Mouse (Mus musculus) fat pad, adult 2 months (tissue): ENCODE data around the gene Fabp2.

Source experiments
- DNase-seq: peaks from one replicate; pipeline ENCODE4 v3.0.0-alpha.2; 2011; ENCODE audit warnings: low read depth, low spot score; ENCODE audit errors: extremely low read depth

The Fabp2 gene

GRCm38 (mm10) chr3:122894772-122895171, at the start of gene Fabp2:
Gene Fabp2 (plus strand): TSS chr3:122895072.
- no peak for DNase-seq

- no peak for DNase-seq
These were observed 46.4 kb upstream of the Fabp2 start for GRCm38 (mm10) chr3:122848410-122849034.

GRCm38 (mm10) chr3:122855149-122855548, 39.7 kb upstream of the Fabp2 start:
- no peak for DNase-seq

DNA sequence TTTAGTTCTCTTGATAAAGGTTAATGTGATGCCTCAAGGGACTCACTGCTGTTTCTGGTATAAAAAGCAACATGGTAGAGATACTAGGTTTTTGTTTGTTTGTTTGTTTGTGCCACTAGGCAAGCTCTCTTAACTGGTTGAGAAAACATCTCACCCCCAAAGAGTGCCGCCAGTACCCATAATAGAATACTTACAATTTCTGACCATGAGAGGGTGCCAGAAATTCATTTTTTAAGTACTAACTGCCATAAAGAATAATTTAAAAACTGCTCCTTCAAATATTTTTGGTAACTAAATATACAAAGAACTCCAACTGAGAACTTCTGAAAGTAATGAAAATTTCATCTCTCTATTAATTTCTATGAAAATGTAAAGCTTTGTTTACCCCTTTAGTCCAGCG, 35.0 kb upstream of the Fabp2 start:
- DNase-seq = no peak

- DNase-seq = no peak
These were observed 34.0 kb upstream of the Fabp2 start for GRCm38 (mm10) chr3:122860573-122861498.

- no peak for DNase-seq
These were observed 29.8 kb upstream of the Fabp2 start for GRCm38 (mm10) chr3:122865092-122865491.

- DNase-seq = no peak
These were observed 26.6 kb upstream of the Fabp2 start for GRCm38 (mm10) chr3:122868270-122868669.

DNA sequence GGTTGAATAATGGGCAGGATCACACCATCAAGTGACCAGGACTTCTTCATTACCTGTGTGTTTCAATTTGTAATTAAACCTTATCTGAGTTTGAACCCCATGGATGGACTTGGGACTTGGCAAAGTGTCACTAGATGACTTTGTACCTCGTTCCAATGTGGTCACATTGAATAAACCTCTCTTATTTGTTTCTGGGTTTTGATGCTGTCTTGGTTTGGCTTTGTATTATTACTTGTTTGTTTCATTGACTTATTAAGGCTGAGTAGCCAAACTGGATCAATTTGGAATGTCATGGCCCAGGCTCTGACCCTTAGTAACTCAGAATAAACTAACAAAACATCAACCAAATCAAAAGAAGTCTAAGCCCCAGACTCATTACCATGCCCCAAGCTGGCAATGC, 23.3 kb upstream of the Fabp2 start:
- no peak for DNase-seq

GRCm38 (mm10) chr3:122876870-122877269, 18.0 kb upstream of the Fabp2 start:
- no peak for DNase-seq

DNA sequence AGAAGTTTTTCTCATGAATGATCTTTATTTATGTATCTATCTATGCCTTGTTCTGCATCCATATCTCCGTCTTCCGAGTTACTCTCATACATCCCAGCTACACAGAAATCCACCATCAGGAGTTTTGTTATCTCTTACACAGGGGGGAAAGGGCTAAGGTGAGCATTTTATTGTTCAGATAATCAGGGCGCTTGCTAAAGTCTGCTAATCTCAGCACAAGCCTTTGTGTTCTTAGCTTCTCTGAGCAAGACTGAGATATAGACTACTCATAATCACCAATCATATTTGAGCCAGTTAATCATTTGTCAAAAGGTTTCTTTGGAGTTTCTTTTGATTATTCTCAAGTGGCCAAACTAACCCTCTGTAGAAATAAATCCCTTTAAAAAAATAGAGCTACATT, 17.3 kb upstream of the Fabp2 start:
- no peak for DNase-seq

GRCm38 (mm10) chr3:122878705-122879315, 16.1 kb upstream of the Fabp2 start:
- DNase-seq = no peak

DNA sequence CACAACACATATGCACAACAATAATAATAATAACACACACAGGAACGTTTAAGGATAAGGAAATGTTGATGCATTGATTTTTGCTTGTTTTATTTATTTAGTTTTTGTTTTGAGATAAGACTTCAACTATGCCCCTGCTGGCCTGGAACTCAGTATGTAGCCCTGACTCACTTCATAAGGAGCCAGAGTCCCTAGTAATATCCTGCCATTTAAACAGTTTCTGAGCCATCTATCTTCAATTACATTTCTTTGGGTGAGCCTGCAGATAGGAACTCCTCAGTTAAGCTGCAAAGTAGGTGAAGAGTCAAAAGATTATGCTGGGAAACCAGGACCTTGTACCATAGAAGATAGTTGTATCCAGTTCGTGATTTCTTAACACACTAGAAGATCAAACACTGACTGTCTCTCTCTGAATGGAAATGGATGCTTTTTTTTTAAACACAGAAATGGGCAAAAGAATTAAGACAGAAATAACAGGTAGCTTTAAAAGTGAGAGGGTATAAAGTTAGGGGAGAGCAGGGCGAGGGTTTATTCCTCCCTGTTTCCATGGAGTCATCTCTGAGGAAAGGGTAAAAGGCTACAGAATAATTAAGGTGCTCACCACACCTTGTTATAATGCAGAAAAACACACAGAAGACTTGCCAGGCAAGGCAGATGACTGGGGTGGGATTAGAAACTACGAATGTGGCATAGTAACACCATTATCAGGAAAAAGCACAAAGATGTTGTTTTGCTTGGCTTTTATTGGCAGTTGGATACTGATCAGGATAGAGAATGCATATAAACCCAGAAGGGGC, 7.2 kb upstream of the Fabp2 start:
- no peak for DNase-seq

DNA sequence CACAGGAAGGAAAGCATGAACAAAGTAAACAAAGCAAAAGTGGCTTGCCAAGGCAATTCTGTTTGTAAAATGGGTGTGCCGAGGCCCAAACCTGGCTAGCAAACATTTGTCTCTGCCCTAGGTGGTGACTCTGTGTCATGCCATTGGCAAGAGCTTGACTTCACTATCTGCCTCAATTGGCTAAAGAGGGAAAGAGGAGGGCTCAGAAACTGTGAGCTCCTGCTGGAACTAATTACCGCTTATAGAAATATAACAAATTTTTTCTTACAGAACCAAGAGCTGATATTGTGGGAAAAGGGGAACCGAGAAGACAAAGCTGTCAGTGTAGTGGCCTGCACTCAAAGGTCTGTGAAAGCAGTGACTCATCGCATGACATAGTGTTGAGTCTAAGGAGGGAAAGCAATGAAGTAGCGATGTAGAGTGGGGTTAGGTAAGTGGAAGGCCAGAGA, 6.5 kb upstream of the Fabp2 start:
- no peak for DNase-seq

DNA sequence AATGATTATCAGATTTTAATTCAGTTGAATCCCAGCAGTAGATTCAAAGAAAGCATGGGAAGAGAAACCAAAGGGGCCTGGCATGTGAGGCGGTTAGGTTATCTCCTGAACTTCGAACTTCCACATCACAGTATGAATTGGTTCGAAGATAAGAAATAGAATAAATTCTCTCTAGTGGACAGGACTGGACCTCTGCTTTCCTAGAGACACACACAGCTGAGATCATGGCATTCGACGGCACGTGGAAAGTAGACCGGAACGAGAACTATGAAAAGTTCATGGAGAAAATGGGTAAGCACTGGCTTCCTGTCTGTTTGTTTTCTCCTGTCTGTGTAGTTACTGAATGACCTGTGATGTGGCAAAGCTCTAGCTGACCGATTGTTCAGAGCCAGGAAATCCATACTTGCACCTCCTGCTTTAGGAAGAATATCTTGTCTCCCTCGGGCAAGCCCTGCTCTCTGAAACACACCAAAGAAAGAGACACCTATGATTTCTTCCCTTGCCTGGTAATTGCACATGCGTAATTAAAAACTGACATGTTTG, 388 bp downstream of the Fabp2 start:
- DNase-seq = no peak

DNA sequence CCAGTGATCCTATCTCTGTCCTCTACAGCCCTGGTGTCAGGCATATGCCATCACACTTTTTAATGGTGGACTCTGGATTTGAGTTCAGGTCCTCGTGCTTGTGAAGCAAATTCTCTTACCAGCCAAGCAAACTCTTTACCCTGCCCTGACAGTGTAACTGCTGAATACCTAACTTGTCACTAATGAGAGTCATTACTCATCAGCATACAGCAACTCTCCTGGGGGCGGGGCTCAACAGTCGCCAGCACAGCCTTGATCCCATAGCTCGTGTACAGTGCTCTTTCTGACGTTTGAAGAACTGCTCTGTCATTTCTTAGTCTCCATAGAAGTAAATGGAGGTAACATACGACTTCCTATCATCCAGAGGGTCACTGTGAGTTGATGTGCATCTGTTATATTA, 3.4 kb downstream of the Fabp2 start:
- no peak for DNase-seq

DNA sequence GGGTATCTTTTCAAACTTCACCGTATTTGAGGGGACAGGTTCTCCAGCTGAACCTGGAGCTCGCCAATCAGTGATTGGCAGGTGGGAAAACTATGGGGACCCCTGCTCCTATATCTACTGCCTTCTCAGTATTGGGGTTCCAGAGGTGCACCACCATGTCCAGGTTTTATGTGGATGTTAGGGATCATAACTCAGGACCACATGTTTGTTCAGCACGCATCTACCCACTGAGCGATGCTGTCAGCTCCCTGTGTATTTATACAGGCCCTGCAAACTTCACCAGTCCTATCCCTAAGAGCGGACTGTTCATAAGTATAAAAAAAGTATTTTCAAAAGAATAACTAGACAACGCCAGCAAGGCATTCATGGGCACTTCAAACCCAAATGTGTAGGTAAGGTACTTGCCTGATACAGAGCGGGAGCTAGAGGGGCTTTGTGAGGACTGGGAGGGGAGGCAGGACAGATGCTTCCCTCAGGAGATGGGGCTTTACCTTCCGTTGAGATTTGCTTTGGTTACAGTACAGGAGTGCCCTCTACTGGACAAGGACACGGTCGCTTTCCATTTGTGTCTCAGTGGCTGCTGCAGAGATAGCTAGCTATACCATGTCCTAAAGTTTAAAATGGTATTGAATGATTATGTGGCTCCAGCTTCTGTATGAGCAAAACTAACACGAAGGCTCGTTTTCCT, 9.0 kb downstream of the Fabp2 start:
- no peak for DNase-seq

GRCm38 (mm10) chr3:122907841-122908240, 13.0 kb downstream of the Fabp2 start:
- DNase-seq = no peak

DNA sequence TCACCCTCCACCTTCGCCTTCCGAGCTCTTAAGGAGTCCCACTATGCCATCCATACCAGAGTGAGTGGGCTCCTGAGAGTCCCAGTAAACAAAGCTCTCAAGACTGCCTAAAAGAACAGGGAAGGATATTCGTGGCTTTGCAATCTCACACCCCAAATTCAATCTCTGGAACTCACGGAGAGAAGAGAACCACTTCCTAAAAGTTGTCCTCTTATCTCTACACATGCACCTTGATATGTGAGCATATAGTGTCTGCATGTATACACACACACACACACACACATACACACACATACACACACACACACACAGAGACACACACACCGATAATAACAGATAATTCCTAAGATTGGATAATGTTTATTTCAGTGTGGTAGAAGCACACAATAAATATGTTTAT, 20.6 kb downstream of the Fabp2 start:
- no peak for DNase-seq

- DNase-seq = peak; percentile 93
These were observed 21.4 kb downstream of the Fabp2 start for GRCm38 (mm10) chr3:122916191-122916680.

- no peak for DNase-seq
These were observed 23.8 kb downstream of the Fabp2 start for GRCm38 (mm10) chr3:122918672-122919071.
